Mouse (Mus musculus) forebrain, embryonic 16.5 days (tissue): Measurements from ENCODE around the gene Elk3. TPM values are rescaled to one million over a fixed set of nuclear protein-coding genes. Genes with fewer than 3 reads are reported as not detected.

Source experiments
- ATAC-seq: fragments of 200-750 bp; cut with Nextera tagmentation; 2 replicates; pipeline ENCODE4 v1.8.0; 2017; ENCODE audit warnings: mild to moderate bottlenecking, moderate library complexity
- H3K27ac ChIP-seq: fragments of 300-500 bp; sonication (generic); 2 replicates; pipeline ENCODE4 v1.5.1; 2014; ENCODE audit warnings: low read length, control low read depth
- H3K27me3 ChIP-seq: fragments of 300-500 bp; sonication (generic); replicated peaks from 2 replicates; pipeline ENCODE4 v1.6.1; 2014; ENCODE audit warnings: low read length; ENCODE audit not compliant: control insufficient read depth, insufficient read depth
- H3K36me3 ChIP-seq: fragments of 300-500 bp; sonication (generic); 2 replicates; pipeline ENCODE4 v1.6.1; 2014; ENCODE audit not compliant: control insufficient read depth, insufficient read depth
- H3K4me1 ChIP-seq: fragments of 300-500 bp; sonication (generic); replicated peaks from 2 replicates; pipeline ENCODE4 v1.6.1; 2014; ENCODE audit warnings: low read length; ENCODE audit not compliant: control insufficient read depth, insufficient read depth
- H3K4me2 ChIP-seq: fragments of 300-500 bp; sonication (generic); 2 replicates; pipeline ENCODE4 v1.6.1; 2014; ENCODE audit warnings: mild to moderate bottlenecking, low read length, control low read depth
- H3K4me3 ChIP-seq: fragments of 300-500 bp; sonication (generic); replicated peaks from 2 replicates; pipeline ENCODE4 v1.5.1; 2014; ENCODE audit warnings: mild to moderate bottlenecking, low read length, control low read depth
- H3K9ac ChIP-seq: fragments of 300-500 bp; sonication (generic); replicated peaks from 2 replicates; pipeline ENCODE4 v1.6.1; 2014; ENCODE audit warnings: low read depth, low read length, control low read depth
- H3K9me3 ChIP-seq: fragments of 300-500 bp; sonication (generic); 2 replicates; pipeline ENCODE4 v1.6.1; 2016; ENCODE audit warnings: low read length; ENCODE audit not compliant: control insufficient read depth
- WGBS: fragments of 180-500 bp; shearing (Covaris S2); extraction: QIAGEN DNeasy Blood & Tissue Kit; methylation state at CpG from one replicate; pipeline ENCODE4 v1.1.7; 2014; 5-methylcytosine and 5-hydroxymethylcytosine counted together
- polyA plus RNA-seq: library from polyadenylated mRNA; unstranded; fragments of >200 nt; fragmentation: Nextera tagmentation; extraction: Ambion mirVana; gene quantifications from 2 replicates; pipeline ENCODE4 v1.2.1, GENCODE M21; 2015

Elk3 gene
- polyA plus RNA-seq, 1 experiment from 2014 or later, result 6.6 TPM

DNA sequence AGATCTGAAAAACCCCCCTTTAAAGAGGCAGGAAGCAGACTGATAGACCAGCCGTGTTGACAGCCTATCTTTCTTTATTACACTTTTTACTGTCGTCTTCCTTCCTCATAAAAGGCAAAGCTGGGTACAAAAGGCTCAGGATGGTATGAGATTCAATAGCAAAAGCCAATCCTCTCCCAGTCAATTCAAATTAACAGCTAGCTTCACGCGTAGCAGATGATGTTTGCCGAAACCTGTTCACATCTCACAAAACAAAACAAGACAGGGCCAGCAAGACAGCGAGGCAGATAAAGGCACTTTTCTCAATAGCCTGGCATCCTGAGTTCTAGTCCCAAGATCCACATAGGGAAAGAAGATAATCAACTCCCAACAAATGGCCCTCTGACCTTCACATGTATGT, 21.5 kb downstream of the Elk3 start:
- H3K9me3 ChIP-seq, result 0 out of 2 replicates have a peak, but pooled peaks cover 3% of the 10 kb centered on the region
- H3K27me3 ChIP-seq, result no peaks in the 10 kb centered on the region
- H3K4me1 ChIP-seq, result peaks cover 30% of the 10 kb centered on the region
- H3K9ac ChIP-seq, result no peak overlapping the region
- no peak overlapping the region for H3K4me2 ChIP-seq
- ATAC-seq, result peak; percentile 43
- no peaks in the 10 kb centered on the region for H3K36me3 ChIP-seq
- WGBS, result 39% methylated on average over 6 of the region's 6 CpGs
- no peak overlapping the region for H3K27ac ChIP-seq
- no peak overlapping the region for H3K4me3 ChIP-seq

DNA sequence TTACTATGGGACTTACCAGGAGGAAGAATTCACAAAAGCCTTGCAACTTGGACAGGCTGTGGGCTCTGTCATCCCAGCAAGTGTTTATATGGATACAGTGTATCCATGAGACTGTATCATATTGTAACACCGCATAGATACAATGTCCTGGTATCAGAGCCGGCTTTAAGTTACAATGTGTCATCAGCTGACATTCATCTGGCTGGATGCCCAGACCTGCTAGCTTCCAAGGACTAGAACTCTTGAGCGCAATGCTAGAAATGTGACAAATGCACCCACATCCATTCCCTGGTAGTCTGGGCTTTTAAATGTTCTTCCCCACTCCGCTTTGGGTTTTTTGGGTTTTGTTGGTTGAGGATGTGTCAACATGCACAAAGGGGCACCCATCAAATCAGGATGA, 22.6 kb downstream of the Elk3 start:
- Histone ChIP-seq H3K4me1 (peaks cover 23% of the 10 kb centered on the region), H3K9me3 (0 out of 2 replicates have a peak, but pooled peaks cover 3% of the 10 kb centered on the region), H3K4me2 (no peak overlapping the region), H3K27me3 (no peaks in the 10 kb centered on the region), H3K36me3 (no peaks in the 10 kb centered on the region), H3K9ac (no peak overlapping the region), H3K27ac (no peak overlapping the region), H3K4me3 (no peak overlapping the region)
- ATAC-seq, result peak; percentile 41
- 42% methylated on average over 4 of the region's 4 CpGs for WGBS

DNA sequence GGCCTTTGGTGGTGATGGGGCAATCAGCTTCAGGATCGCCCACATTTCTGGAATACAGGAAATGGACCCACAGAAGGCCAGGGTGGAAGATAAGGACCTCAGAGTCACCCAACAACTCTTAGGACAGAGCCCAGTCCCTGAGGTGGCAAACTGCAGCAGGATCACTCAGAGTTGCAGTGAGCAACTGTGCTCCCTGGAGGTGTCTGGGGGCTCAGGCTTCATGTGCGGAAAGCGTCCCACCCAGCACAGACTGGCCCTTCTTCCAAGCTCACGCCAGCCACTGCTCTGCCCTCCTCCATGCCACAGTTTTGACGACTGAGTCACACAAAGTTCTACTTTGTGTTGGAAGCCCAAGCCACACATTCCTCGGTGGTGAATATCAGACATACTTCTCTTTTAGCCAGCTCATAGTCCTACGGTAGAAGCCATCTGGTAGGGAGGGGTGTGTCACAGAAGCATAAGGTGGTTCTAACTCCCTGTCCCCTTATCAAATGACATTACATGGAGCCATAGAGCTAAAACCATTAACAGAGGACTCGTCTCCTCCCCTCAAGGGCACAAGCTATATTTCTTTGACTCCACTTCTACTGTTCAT, 23.3 kb downstream of the Elk3 start:
- H3K4me3 ChIP-seq, result no peak overlapping the region
- no peaks in the 10 kb centered on the region for H3K27me3 ChIP-seq
- H3K9ac ChIP-seq, result no peak overlapping the region
- ATAC-seq, result no peak
- H3K36me3 ChIP-seq, result no peaks in the 10 kb centered on the region
- no peak overlapping the region for H3K27ac ChIP-seq
- H3K9me3 ChIP-seq, result 0 out of 2 replicates have a peak, but pooled peaks cover 3% of the 10 kb centered on the region
- 92% methylated on average over 8 of the region's 8 CpGs for WGBS
- peaks cover 29% of the 10 kb centered on the region for H3K4me1 ChIP-seq
- no peak overlapping the region for H3K4me2 ChIP-seq

DNA sequence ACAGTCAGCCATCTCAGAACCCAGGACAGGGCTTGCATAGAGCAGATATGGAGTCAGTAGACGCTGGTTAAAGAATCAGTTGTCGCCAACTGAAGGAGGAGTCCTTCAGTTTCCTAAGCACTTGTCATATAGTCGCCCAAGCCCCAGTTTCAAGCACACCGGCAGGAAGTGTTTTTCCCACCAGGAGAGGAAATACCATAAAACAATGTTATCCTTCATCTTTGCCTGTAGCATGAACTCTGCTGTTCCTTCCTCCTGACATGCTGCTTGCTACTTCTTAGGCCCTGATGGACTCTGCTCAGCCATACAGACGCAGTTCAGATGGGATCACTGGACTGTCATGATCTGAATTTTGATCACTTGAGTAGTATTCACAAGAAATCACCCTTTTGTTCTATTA, 25.4 kb downstream of the Elk3 start:
- ATAC-seq, result no peak
- no peak overlapping the region for H3K4me2 ChIP-seq

DNA sequence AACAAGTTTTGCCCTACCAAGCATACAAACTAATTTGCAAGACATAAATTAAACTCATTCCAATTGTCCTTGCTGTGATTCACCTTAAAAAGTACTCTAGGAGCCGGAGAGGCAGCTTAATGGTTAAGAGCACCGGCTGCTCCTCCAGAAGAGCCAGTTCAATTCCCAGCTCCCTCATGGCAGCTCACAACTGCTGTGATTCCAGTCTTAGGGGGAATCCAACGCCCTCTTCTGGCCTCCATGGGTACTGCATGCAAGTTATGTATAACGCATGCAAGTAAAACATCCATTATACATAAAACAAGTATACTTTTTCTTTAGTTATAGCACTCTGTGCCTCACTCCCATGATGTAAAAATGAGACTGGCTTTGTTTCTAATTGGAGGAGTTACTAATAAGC, 27.7 kb downstream of the Elk3 start:
- no peaks in the 10 kb centered on the region for H3K36me3 ChIP-seq
- H3K4me2 ChIP-seq, result no peak overlapping the region
- H3K27me3 ChIP-seq, result no peaks in the 10 kb centered on the region
- no peak overlapping the region for H3K9ac ChIP-seq
- no peak for ATAC-seq
- H3K9me3 ChIP-seq, result 0 out of 2 replicates have a peak, but pooled peaks cover 3% of the 10 kb centered on the region
- 55% methylated on average over 4 of the region's 4 CpGs for WGBS
- no peak overlapping the region for H3K27ac ChIP-seq
- peaks cover 13% of the 10 kb centered on the region for H3K4me1 ChIP-seq
- H3K4me3 ChIP-seq, result no peak overlapping the region

More for the DNA sequence above, 25.4 kb downstream of the Elk3 start:
- Histone ChIP-seq H3K27ac (no peak overlapping the region), H3K9me3 (0 out of 2 replicates have a peak, but pooled peaks cover 3% of the 10 kb centered on the region), H3K4me3 (no peak overlapping the region), H3K27me3 (no peaks in the 10 kb centered on the region), H3K36me3 (no peaks in the 10 kb centered on the region), H3K9ac (no peak overlapping the region), H3K4me1 (peaks cover 29% of the 10 kb centered on the region)
- WGBS, result 88% methylated on average over 5 of the region's 5 CpGs

DNA sequence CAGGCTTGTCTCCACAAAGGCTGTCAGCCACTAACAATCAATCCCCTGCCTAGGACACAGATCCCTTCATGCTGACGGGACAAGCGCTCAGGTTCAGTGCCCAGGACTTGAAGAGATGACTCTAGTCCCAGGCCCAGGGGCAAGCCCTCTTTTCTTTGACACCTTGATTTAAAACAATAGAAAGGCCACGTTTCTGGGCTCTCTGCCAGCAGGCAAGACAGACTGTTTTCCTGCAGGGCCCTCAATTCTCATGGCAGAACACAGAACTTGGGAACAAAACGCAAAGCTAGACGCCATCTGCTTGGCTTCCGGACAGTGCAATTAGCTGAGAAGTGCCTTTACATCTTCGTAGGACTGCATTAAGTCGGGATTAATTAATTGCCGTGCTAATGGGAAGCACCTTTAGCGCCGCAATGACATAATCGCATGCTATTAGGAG, 28.4 kb downstream of the Elk3 start:
- H3K36me3 ChIP-seq, result no peaks in the 10 kb centered on the region
- 0 out of 2 replicates have a peak, but pooled peaks cover 3% of the 10 kb centered on the region for H3K9me3 ChIP-seq
- H3K27ac ChIP-seq, result peak overlapping the region; percentile 42; the same call in 1 of the 2 replicates
- H3K27me3 ChIP-seq, result no peaks in the 10 kb centered on the region
- ATAC-seq, result peak; percentile 61
- 9% methylated on average over 12 of the region's 12 CpGs for WGBS
- H3K4me2 ChIP-seq, result no peak overlapping the region
- peaks cover 12% of the 10 kb centered on the region for H3K4me1 ChIP-seq
- H3K4me3 ChIP-seq, result no peak overlapping the region
- no peak overlapping the region for H3K9ac ChIP-seq

DNA sequence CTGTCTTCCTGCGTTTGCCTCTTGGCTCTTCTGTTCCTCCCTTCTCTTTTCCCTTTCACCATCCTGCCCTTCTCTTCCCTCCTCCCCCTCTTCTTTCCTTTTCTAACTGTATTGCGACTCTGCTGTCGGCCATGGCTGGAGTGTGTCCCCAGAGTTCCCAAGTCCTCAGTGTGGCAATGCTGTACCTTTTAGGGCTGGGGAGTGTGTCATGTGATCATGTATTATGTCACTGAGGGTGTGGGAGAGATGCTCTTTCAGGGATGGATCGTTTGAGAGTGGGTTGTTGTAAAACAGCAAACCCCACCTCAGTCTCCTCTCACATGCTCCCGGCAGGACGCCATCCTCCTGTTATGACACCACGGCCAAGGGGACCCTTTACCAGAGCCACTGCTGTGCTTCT, 29.8 kb downstream of the Elk3 start:
- no peak for ATAC-seq
- Histone ChIP-seq H3K9me3 (no peaks in the 10 kb centered on the region), H3K27me3 (no peaks in the 10 kb centered on the region), H3K36me3 (no peaks in the 10 kb centered on the region), H3K4me2 (no peak overlapping the region), H3K4me3 (no peak overlapping the region), H3K27ac (no peak overlapping the region), H3K4me1 (peaks cover 25% of the 10 kb centered on the region), H3K9ac (no peak overlapping the region)
- 55% methylated on average over 7 of the region's 7 CpGs for WGBS

DNA sequence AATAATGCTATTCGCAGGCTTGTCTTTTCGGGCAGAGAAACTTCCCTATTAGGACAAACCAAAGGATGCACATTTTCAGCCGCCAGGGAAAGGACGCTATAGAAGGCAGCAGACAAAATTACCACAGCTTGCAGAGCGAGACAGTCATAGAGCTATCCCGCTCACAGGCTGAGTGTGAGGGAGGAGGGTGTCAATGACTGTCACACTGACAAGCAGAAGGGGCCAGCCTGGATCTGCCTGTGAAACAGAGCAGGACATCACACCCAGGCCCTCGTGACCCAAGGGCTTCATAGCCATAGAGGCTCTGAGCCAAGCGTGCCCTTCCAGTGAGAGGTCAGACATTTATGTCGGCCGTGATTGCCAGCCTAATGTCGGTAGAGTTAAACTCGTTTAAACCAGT, 30.3 kb downstream of the Elk3 start:
- H3K4me3 ChIP-seq, result no peak overlapping the region
- no peak overlapping the region for H3K9ac ChIP-seq
- WGBS, result 63% methylated on average over 12 of the region's 12 CpGs
- no peak overlapping the region for H3K4me2 ChIP-seq
- no peaks in the 10 kb centered on the region for H3K36me3 ChIP-seq
- no peaks in the 10 kb centered on the region for H3K9me3 ChIP-seq
- ATAC-seq, result no peak
- no peaks in the 10 kb centered on the region for H3K27me3 ChIP-seq
- no peak overlapping the region for H3K27ac ChIP-seq
- peaks cover 30% of the 10 kb centered on the region for H3K4me1 ChIP-seq

DNA sequence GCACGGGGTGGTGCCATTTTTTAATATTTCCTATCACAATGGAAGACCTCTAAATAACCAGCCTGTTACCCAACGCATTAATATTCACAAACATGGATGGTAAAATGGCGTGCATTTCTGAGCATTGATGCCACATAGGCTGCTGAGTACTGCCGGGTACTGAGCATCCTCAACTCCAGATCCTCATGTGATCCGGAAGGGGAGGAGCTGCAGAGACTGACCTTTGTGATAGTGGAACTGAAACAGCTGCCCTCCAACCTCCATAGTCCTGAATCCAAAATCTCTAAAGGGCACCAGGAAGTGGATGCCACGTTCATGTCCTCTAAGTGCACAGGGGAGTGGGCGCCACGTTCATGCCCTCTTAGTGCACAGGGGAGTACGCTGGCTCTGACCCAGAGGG, 31.9 kb downstream of the Elk3 start:
- no peak overlapping the region for H3K4me2 ChIP-seq
- H3K9me3 ChIP-seq, result no peaks in the 10 kb centered on the region
- WGBS, result 95% methylated on average over 9 of the region's 9 CpGs
- no peak overlapping the region for H3K4me3 ChIP-seq
- no peak for ATAC-seq
- H3K27me3 ChIP-seq, result no peaks in the 10 kb centered on the region
- no peak overlapping the region for H3K27ac ChIP-seq
- H3K36me3 ChIP-seq, result no peaks in the 10 kb centered on the region
- H3K9ac ChIP-seq, result no peak overlapping the region
- peaks cover 45% of the 10 kb centered on the region for H3K4me1 ChIP-seq

DNA sequence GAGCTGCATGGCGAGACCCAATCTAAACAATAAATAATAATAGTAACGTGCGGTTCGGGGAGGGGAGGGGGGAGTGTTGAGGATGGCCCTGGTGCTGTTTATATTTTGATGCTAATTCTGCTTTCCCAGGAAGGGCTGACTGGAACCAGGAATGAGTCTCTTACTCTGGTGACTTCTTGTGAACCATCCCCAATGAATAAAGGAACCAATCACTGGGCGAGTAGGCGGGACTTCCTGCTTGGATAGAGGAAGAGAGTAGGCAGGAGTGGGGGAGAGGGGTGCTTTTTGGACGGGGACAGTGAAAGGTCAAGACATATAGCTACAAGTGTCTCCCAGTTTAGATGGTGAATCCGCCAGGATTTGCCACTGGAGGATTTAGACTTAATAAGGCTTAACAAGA, 32.6 kb downstream of the Elk3 start:
- H3K36me3 ChIP-seq, result no peaks in the 10 kb centered on the region
- ATAC-seq, result no peak
- H3K9ac ChIP-seq, result no peak overlapping the region
- 85% methylated on average over 8 of the region's 8 CpGs for WGBS
- peaks cover 49% of the 10 kb centered on the region for H3K4me1 ChIP-seq
- no peaks in the 10 kb centered on the region for H3K9me3 ChIP-seq
- H3K4me3 ChIP-seq, result no peak overlapping the region
- H3K27me3 ChIP-seq, result no peaks in the 10 kb centered on the region
- no peak overlapping the region for H3K27ac ChIP-seq
- no peak overlapping the region for H3K4me2 ChIP-seq
